Mouse (Mus musculus): Measurements from ENCODE around the gene Zc3h14.
A peak's percentile ranks its signal among the peaks of the same experiment; 100 is the strongest.

Zc3h14 gene

DNA sequence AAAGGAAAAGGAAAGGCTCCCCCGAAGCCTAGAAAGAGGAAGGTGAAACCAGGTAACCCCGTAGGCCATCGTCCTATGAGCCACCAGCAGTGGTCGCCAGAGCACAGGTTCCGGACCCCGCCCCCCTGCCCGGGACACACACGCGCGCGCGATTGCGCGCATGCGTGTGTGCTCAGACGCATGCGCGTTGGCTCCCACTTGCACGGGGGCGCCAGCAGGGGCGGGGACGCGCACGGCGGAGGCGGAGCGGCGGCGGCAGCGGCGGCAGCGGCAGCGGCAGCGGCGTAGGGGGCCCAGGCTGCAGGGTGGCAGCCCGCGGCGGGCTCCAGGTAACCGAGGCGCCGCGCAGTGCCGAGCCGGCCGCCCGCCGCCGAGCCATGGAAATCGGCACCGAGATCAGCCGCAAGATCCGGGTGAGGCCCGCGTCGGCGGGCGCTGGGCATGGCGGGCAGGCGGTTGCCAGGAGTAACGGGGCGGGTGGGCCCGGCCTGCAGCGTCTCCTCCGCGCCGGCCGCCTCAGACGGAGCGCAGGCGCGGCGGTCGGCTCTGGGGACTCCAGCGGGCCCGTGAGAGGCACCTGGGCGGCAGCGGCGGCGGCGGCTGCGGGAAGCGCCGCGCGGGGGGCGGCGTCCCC lies at the start of gene Zc3h14:
TSS of gene Zc3h14 (plus strand) at position 219 of the 634 bp plus-strand sequence.
- DNase-seq (ENCODE audit: extremely low spot score, low spot score): peak; percentile 95

DNA sequence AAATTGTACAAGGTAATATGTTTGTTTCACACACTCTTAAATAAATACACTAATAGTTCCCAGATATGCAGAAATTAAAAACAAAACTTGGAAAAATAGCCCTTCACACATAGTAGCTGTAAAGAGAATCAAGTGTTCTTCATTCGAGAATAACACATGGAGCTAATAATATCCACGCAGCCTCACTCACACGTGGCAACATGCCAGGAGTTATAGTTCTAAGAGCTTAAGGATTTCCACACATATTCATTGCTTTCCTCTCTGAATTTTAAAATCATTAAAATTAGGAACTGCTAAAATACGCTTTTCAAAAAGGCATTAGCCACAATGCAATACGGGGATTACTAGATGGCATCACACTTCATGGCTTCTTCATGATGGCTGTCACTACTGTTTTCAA lies 49.6 kb upstream of the Zc3h14 start:
- DNase-seq (ENCODE audit: extremely low spot score, low spot score): no peak

DNA sequence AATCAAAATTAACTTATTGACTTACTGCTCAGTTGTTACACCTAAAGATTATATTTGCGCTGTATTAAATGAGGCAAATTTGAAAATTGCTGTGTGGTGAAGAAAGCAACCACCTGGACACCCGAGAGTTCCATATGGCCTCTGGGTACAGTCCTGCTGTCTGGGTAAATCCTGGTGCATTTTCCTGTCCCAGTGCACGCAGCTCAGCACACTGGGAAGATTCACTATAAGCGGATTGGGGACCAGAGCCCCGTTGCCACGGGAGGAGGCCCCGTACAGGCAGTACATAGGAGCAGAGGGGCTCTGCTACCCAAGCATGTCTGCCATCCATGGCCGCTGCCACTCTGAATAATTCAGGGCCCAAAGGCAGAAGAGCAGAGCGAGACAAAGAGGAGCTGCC lies 45.2 kb upstream of the Zc3h14 start:
- no peak for DNase-seq (ENCODE audit: extremely low spot score, low spot score)

GRCm38 (mm10) chr12:98703554-98703953 lies 43.2 kb upstream of the Zc3h14 start:
- DNase-seq (ENCODE audit: extremely low spot score, low spot score): no peak

DNA sequence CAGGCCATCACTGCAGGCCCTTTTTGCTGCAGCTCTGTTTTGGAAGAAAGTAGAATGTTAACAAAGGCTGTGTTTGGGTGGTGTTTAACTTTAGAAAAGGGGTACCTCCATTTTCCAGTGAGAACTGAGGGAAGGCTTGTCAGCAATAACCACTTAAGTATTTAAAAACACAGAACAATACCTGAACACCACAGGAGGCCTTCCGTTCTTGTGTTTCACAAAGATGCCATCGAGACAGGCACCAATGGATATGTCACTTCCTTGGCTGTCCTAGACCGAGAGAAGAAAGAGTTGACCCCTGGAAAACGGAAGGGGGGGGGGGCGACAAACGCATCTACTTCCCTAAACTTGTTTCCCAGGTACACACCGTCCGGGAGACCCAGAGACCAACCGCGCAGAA lies 42.8 kb upstream of the Zc3h14 start:
- DNase-seq (ENCODE audit: extremely low spot score, low spot score): no peak

DNA sequence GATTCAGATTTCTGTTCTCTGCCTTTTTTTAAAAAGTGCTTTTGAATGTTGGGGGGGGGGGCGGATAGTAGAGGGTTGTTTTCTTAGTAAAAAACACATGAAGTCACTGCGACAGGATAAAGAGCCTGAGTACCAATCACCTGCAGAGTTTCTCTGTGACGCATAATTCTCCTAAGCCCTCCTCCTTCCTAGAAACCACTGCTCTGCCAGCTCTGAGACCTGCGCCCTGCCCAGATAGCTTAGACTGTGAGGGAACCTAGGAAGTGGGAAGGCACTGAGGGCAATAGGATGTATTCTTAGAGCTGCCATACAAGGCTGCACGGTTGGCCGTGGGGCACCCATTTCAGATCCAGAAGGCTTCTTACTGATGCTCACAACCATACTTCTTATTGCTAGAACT lies 33.9 kb upstream of the Zc3h14 start:
- no peak for DNase-seq (ENCODE audit: extremely low spot score, low spot score)

GRCm38 (mm10) chr12:98713621-98714103 lies 33.1 kb upstream of the Zc3h14 start:
- no peak for DNase-seq (ENCODE audit: extremely low spot score, low spot score)

DNA sequence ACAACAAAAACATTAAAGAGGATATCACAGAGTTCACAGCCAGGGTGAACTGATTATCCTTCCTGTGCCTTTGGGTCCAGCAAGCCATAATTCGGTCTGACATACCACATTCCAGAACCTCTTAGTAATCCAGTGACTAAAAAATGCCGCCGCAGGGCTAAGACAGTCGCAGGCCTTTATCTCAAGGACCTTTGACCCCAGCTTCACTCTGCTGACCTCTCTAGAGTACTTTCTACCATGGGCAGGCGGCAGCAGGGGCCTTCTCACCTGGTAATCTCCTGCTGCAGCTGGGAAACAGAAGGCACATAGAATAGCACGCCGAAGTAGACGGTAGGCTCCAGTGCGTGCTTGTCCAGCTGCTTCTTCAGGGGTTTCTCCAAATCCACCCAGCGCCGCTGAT lies 32.0 kb upstream of the Zc3h14 start:
- peak; percentile 27 for DNase-seq (ENCODE audit: extremely low spot score, low spot score)

DNA sequence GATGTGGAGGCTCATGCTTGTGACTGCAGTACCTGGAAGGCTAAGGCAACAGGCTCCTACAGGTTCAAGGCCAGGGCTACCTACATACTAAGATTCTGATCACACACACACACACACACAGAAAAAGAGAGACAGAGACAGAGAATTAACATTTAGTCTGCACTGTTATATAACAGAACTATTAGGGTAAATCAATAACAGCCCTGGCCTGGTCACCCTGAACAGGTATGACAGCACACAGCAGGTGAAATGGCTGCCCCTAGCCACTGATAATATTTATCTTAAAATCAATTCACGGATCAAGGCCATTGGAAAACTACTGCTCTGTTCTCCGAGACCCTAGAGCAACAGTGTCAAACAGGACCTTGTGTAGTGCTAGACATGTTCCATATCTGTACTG lies 30.6 kb upstream of the Zc3h14 start:
- no peak for DNase-seq (ENCODE audit: extremely low spot score, low spot score)

DNA sequence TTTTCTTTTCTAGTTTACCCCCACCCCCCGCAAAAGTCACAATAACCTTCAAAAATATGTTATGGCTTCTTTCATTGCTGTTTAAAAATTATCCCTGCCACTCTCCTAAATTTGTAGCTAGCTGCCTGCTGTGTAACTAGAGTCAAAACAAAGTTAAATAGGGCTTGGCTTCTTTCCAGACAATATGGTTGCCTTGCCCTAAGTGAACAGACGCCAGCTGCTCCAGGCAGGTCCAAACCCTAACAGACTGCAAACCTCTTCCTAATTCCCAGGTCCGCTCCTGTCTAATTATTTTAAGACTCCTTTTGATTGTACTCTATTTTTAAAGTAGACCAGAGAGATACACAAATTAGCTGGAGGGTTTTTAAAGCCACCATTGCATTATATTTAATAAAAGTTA lies 26.1 kb upstream of the Zc3h14 start:
- DNase-seq (ENCODE audit: extremely low spot score, low spot score): no peak

- DNase-seq (ENCODE audit: extremely low spot score, low spot score): no peak
Measured at GRCm38 (mm10) chr12:98721030-98721429, 25.7 kb upstream of the Zc3h14 start.

- DNase-seq (ENCODE audit: extremely low spot score, low spot score): no peak
Measured at GRCm38 (mm10) chr12:98724224-98724623, 22.5 kb upstream of the Zc3h14 start.

- no peak for DNase-seq (ENCODE audit: extremely low spot score, low spot score)
Measured at GRCm38 (mm10) chr12:98724976-98725375, 21.8 kb upstream of the Zc3h14 start.

GRCm38 (mm10) chr12:98726078-98726477 lies 20.7 kb upstream of the Zc3h14 start:
- DNase-seq (ENCODE audit: extremely low spot score, low spot score): no peak

DNA sequence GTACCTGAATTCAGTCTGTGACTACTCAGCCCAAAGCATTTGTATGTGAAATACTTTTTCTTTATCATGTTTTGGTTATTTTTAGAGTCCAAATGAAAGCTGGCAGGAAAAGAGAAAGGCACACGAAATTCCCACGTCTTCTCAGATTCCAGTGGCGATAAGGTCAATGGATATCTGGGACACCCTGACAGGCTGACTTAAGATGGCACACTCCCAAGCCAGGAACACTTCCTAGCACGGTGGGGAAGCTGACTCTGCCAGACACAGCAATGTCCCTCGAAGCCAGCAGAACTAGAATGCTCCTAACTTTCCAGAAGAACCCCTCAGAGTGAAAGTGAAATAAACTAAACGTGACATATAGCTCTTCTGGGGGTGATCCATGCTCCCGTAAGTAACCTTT lies 19.6 kb upstream of the Zc3h14 start:
- DNase-seq (ENCODE audit: extremely low spot score, low spot score): no peak

DNA sequence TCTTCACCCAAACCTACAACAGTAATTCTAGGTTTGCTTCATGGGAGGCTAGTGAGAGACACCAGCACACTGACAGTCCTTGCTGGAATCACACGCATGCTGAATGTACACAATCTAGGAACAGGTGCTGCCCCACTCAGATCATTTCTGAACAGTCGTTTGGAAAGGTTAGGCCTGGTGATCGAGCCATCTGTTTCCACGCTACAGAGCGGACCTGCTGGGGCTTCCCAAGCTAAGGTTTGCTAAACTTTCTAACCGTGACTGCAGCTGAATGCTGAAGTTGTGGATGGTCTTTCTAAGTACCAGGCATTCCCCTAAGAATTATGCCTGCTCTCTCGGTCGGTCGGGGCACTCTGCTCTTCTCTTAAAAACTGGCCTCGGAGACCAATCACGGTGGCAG lies 16.1 kb upstream of the Zc3h14 start:
- no peak for DNase-seq (ENCODE audit: extremely low spot score, low spot score)

DNA sequence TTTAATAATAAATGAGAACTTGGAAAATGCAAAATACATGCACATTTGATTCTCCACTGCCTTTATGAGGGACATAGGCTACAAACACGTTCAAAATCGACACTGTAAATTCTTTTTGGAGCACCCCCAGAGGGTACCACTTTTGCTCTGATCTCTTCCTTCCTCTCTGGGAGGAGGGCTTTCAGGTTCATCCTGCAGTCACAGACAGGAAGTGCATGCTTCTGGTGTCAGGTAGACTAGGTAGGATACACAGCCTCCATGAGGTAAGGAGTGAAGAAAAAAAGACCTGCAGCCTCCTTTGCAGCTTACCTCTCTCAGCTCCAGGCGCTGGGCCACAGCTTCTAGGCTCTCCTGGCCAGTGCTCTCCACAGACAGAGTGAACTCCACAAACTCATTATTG lies 13.6 kb upstream of the Zc3h14 start:
- no peak for DNase-seq (ENCODE audit: extremely low spot score, low spot score)

DNA sequence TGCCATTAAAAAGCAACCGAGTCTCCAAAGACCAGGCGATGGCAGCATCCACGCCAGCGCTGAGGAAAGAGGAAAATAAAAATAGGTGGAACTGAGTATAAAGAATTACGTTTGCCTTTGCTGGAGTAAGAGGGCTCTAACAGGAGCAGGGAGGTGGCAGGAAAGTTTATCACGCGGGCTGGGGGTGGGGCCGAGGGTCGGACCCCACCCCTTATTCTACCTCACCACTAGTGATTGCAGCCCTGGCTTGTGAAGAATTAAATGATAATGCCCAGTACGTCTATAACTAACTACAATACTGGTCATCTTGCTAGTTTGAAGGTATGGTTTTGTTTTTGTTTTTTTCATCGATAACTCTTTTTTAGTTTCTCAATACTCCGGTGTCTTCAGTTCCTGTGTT lies 13.0 kb upstream of the Zc3h14 start:
- DNase-seq (ENCODE audit: extremely low spot score, low spot score): no peak

GRCm38 (mm10) chr12:98734246-98734879 lies 12.4 kb upstream of the Zc3h14 start:
- DNase-seq (ENCODE audit: extremely low spot score, low spot score): peak; percentile 88

- DNase-seq (ENCODE audit: extremely low spot score, low spot score): peak; percentile 38
Measured at GRCm38 (mm10) chr12:98734880-98735801, 11.6 kb upstream of the Zc3h14 start.

GRCm38 (mm10) chr12:98736951-98737800 lies 9.6 kb upstream of the Zc3h14 start, which contains the start of gene Ptpn21:
TSS of gene Ptpn21 (minus strand) at chr12:98737405.
- DNase-seq (ENCODE audit: extremely low spot score, low spot score): peak; percentile 73

Measured in neural tube, embryonic 10.5 days (tissue).